Mouse (Mus musculus) small intestine, adult 2 months (tissue): ENCODE measurements around the gene Psmb6. TPM values are rescaled to one million over a fixed set of nuclear protein-coding genes. Genes with fewer than 3 reads are reported as not detected.
"Not testable (repeated sequence)": the region's sequence is repeated elsewhere in the genome, so short reads cannot be mapped to it uniquely, and the experiment has no call there.

Experiments
- H3K27ac ChIP-seq: fragments of 200-500 bp; 2 replicates; pipeline ENCODE4 v1.5.1; 2012; ENCODE audit warnings: low read depth, low read length, control low read depth, inconsistent platforms; ENCODE audit not compliant: insufficient read depth
- H3K27me3 ChIP-seq: fragments of 200-500 bp; 2 replicates; pipeline ENCODE4 v1.6.1; 2012; ENCODE audit warnings: mild to moderate bottlenecking, moderate library complexity, low read length, inconsistent platforms; ENCODE audit not compliant: control insufficient read depth, insufficient read depth
- H3K36me3 ChIP-seq: fragments of 200-500 bp; 2 replicates; pipeline ENCODE4 v1.6.1; 2012; ENCODE audit warnings: mild to moderate bottlenecking, low read length, control low read depth, inconsistent platforms; ENCODE audit not compliant: control insufficient read depth, insufficient read depth
- H3K4me1 ChIP-seq: fragments of 200-500 bp; 2 replicates; pipeline ENCODE4 v1.6.1; 2012; ENCODE audit warnings: low read length, inconsistent platforms, mixed read lengths; ENCODE audit not compliant: control insufficient read depth, insufficient read depth, insufficient read length
- H3K4me3 ChIP-seq: fragments of 200-500 bp; 2 replicates; pipeline ENCODE4 v1.5.1; 2012; ENCODE audit warnings: low read depth, mild to moderate bottlenecking, control low read depth, inconsistent platforms, low read length, moderate library complexity
- CTCF ChIP-seq: fragments of 200-500 bp; IDR thresholded peaks from 2 replicates; pipeline ENCODE4 v1.5.1; 2012; ENCODE audit warnings: low read depth, mild to moderate bottlenecking, control low read depth, inconsistent platforms, low read length, moderate library complexity, mixed read lengths; ENCODE audit not compliant: insufficient replicate concordance, insufficient read length; ENCODE audit errors: extremely low read depth
- POLR2A ChIP-seq: fragments of 200-500 bp; IDR thresholded peaks from 2 replicates; pipeline ENCODE4 v1.6.1; 2012; ENCODE audit warnings: low read depth, mild to moderate bottlenecking, control low read depth, inconsistent platforms, low read length, moderate library complexity
- WGBS: fragments of 180-500 bp; shearing (Covaris S2); methylation state at CpG from one replicate; pipeline ENCODE4 v1.1.7; 2018; 5-methylcytosine and 5-hydroxymethylcytosine counted together
- polyA plus RNA-seq: library from polyadenylated mRNA; depleted of rRNA; stranded (reverse); fragments of >200 nt; gene quantifications from 2 replicates; pipeline ENCODE4 v1.2.3, GENCODE M21; 2012

The Psmb6 gene
- polyA plus RNA-seq, 1 experiment = 264 TPM

DNA sequence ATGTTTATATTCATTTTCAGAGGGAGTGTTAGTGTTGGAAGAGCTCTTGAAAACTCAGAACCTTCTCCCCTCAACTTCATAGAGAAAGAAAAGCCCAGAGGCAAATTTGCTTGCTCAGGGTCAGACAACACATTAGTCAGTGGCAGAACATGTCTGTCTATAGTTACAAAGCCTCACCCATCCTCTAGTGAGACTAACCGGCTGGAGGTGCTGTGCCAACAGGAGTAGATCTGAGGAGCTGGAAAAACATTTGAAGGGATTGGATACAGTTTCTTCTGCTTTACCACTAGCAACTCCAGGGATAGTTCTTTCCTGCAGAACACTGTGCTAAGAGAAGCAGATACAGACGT, 36.7 kb downstream of the Psmb6 start:
- TF ChIP-seq CTCF (no peak), POLR2A (no peak)
- Histone ChIP-seq H3K27me3 (no peaks in the 10 kb centered on the region), H3K36me3 (peaks cover 5% of the 10 kb centered on the region), H3K4me1 (peaks cover 7% of the 10 kb centered on the region; the same call in 1 of the 2 replicates), H3K4me3 (peak overlapping the region; percentile 75), H3K27ac (no peak overlapping the region)
- 5% methylated on average over 2 of the region's 2 CpGs for WGBS

DNA sequence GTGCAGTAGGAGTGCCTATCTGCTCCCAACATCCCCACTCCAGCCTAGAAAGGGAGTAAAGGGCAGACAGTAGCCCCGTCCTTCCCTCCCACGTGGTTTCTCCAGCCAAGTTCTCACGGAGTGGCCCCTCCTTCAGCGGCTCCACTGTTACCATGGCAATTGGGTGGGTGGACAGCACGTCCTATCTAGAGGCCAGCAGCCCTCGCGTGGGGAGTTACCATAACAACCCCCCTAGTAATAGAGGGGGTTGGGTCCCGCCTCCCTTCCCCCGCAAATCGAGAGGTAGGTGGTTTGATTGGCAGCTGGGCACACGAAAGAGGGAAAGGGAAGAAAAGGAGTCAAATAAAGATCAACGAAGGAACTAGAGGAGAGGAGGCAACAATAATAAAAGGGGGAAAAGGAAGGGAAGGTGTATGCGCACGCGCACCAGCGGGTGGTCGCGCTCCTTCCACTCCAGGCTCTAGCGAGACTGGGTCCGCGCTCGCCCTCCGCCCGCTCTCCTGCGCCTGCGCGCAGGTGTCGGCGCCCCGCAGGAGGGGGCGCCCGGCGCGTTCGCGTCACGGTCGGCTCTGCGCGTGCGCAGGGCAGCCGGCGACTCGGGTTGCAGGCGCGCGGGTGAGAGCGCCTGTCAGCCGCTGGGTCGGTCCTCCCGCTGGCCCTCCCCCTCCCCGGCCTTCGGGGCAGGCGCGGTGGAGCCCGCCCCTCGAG, 37.3 kb downstream of the Psmb6 start, which contains the start of gene Mink1:
Gene Mink1, plus strand, starts transcription at position 595 of the 708 bp plus-strand sequence.
- no peaks in the 10 kb centered on the region for H3K27me3 ChIP-seq
- TF ChIP-seq POLR2A = peak; percentile 46
- no peak for TF ChIP-seq CTCF
- 0 out of 2 replicates have a peak, but pooled peaks cover under 1% of the 10 kb centered on the region for H3K36me3 ChIP-seq
- H3K4me3 ChIP-seq = peak within 1 kb of the TSS; percentile 75
- WGBS = under 1% methylated on average over 57 of the region's 57 CpGs
- peaks cover 7% of the 10 kb centered on the region; the same call in 1 of the 2 replicates for H3K4me1 ChIP-seq
- peak within 1 kb of the TSS; percentile 58 for H3K27ac ChIP-seq

DNA sequence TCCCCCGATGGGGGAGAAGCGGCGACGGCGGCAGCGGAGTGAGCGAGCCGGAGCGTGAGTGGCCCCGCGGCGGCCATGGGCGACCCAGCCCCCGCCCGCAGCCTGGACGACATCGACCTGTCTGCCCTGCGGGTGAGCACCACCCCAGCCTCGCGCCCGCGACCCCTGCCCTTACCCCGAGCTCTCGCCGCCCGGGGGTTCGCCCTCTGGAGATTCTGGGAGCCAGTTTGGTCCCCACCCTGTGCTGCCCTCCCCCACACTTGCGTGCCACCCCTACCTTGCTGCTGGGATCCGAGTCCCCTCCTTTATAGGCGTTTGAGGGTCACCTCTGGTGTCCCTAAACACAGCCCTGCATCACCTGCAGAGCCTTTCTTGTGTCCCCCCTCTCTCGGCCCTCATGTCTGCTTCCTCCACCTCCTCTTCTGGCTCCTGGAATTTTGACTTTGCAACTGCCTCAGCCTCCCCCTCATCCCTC, 37.9 kb downstream of the Psmb6 start:
- H3K27me3 ChIP-seq = no peaks in the 10 kb centered on the region
- H3K36me3 ChIP-seq = no peaks in the 10 kb centered on the region
- 2% methylated on average over 29 of the region's 31 CpGs for WGBS
- peaks cover 7% of the 10 kb centered on the region; the same call in 1 of the 2 replicates for H3K4me1 ChIP-seq
- no peak for TF ChIP-seq POLR2A
- no peak for TF ChIP-seq CTCF
- H3K4me3 ChIP-seq = peak overlapping the region; percentile 75
- peak overlapping the region; percentile 58 for H3K27ac ChIP-seq

DNA sequence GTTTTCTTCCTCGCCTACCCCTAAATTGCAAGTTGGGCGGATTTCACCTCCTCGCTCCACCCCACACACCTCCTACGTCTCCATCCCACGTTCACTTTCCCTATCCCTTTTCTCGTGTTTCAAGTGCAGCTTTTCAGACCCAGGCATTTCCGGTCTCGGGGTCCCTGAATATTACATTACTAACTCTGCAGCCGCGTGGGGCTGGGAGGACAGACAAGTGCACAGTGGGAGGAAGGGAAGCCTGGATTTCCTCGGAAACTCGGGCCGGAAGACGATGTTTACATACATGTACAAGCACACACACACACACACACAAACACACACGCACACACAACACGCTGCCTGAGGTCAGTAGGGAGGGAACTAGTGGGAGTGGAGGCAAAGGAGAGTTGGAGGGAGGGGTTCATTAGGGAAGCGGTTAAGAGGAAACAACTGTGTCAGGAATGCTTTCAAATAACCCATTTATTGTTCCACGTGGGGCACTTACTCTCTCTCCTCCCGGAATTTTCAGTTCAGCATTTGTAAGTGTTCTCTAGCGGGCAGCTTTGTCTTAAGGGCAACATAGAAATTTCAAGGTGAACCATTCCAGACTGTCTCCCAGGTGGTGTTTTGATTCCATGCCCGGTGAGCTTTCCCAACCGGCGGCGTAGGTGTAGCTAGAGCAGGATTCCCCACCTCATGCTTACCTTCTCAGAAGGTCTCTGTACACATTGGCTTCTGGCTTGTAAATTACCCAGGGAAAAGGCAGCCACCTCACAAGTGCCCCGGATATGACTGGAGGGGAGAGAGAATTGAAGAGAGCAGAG, 38.5 kb downstream of the Psmb6 start:
- 2% methylated on average over 25 of the region's 25 CpGs for WGBS
- Histone ChIP-seq H3K36me3 (no peaks in the 10 kb centered on the region), H3K4me1 (peaks cover 7% of the 10 kb centered on the region; the same call in 1 of the 2 replicates), H3K4me3 (peak overlapping the region; percentile 75), H3K27ac (peak overlapping the region; percentile 58), H3K27me3 (no peaks in the 10 kb centered on the region)
- no peak for TF ChIP-seq POLR2A
- no peak for TF ChIP-seq CTCF

DNA sequence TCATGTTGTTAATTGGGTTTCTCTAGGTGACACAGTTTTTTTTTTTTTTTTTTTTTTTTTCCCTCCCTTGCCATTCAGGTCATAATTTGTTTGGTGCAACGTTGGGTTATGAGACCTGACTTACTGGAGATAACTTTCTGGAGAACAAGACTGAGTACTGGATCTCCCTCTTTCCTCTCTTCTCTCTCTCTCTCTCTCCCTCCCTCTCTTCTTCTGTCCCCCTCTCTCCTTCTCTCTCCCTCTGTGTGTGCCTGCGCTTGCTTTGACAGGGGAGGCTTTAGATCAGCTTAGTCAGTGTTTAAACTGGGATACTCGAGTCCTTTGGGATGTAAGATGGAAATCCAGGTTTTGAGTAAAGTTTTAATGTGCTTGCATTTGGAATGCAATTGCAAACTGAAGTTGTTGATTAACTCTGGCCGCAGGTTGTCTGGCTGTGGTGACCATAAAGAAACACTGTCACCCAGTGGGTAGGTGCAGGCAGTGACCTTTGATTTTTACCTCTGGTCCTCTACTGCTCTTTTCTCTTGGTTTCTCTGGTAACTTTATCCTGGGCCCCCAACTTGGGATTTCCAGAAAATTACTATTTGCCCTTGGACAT, 39.2 kb downstream of the Psmb6 start:
- H3K4me3 ChIP-seq = peak overlapping the region; percentile 75; the same call in 1 of the 2 replicates
- H3K27ac ChIP-seq = peak overlapping the region; percentile 58
- TF ChIP-seq POLR2A (no peak), CTCF (no peak)
- H3K4me1 ChIP-seq = peaks cover 7% of the 10 kb centered on the region; the same call in 1 of the 2 replicates
- H3K27me3 ChIP-seq = no peaks in the 10 kb centered on the region
- 11% methylated on average over 4 of the region's 4 CpGs for WGBS
- H3K36me3 ChIP-seq = no peaks in the 10 kb centered on the region

DNA sequence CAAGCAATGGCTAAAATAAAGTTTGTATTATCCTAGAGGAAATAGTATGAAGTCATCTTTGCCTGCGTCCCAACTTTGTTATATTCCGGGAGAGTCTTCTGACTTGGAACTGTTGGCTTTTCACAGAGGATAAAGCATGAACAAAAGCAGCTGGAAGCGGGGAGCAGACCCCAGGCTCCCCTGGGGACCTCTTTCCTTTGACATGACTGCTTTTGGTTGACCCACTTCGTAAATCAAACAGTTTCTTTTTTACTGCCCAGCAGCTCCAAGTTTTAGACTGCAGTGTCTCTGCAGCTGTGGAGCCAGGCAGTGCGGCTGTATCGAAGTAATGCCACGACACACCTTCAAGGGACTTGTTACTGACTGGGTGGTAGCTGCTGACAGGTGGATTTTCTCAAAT, 41.4 kb downstream of the Psmb6 start:
- H3K27me3 ChIP-seq = no peaks in the 10 kb centered on the region
- H3K4me3 ChIP-seq = no peak overlapping the region
- H3K36me3 ChIP-seq = no peaks in the 10 kb centered on the region
- H3K27ac ChIP-seq = no peak overlapping the region
- TF ChIP-seq POLR2A = no peak
- no peak for TF ChIP-seq CTCF
- peaks cover 7% of the 10 kb centered on the region; the same call in 1 of the 2 replicates for H3K4me1 ChIP-seq
- 83% methylated on average over 7 of the region's 7 CpGs for whole genome bisulfite sequencing

DNA sequence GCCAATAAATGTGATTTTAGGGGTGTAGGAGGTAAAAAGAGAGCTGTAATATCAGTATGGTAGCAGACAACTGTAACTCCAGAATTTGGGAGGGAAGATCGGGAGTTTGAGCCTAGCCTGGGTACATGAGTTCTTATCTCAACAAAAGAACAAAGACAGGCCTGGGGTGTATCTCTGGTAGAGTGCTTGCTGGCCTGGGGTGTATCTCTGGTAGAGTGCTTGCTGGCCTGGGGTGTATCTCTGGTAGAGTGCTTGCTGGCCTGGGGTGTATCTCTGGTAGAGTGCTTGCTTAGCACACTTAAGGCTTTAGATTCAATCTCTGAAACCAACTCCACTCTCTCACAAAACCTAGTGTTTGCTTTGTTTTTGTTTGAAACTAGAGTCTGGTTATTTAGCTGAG, 45.4 kb downstream of the Psmb6 start:
- not testable (repeated sequence) for H3K27ac ChIP-seq

More for the DNA sequence above, 45.4 kb downstream of the Psmb6 start:
- H3K36me3 ChIP-seq, H3K4me3 ChIP-seq, H3K4me1 ChIP-seq, H3K27me3 ChIP-seq: not testable (repeated sequence)
- 86% methylated on average over 1 of the region's 1 CpGs for WGBS
